Mouse (Mus musculus) midbrain, embryonic 16.5 days (tissue): ENCODE measurements around the gene Osbp. TPM values are rescaled to one million over a fixed set of nuclear protein-coding genes. Genes with fewer than 3 reads are reported as not detected.

Experiments
- ATAC-seq: fragments of 200-750 bp; cut with Nextera tagmentation; 2 replicates; pipeline ENCODE4 v1.8.0; 2017; ENCODE audit warnings: moderate TSS enrichment
- H3K27ac ChIP-seq: fragments of 300-500 bp; sonication (generic); 2 replicates; pipeline ENCODE4 v1.5.1; 2014; ENCODE audit warnings: mild to moderate bottlenecking, low read length, mixed read lengths
- H3K27me3 ChIP-seq: fragments of 300-500 bp; sonication (generic); 2 replicates; pipeline ENCODE4 v1.6.1; 2014; ENCODE audit warnings: low read depth, low read length, mixed read lengths; ENCODE audit not compliant: control insufficient read depth, insufficient read depth
- H3K36me3 ChIP-seq: fragments of 300-500 bp; sonication (generic); 2 replicates; pipeline ENCODE4 v1.6.1; 2014; ENCODE audit warnings: mild to moderate bottlenecking, low read length, moderate library complexity, mixed read lengths; ENCODE audit not compliant: control insufficient read depth, insufficient read depth
- H3K4me1 ChIP-seq: fragments of 300-500 bp; sonication (generic); 2 replicates; pipeline ENCODE4 v1.6.1; 2014; ENCODE audit warnings: mild to moderate bottlenecking, low read length, mixed read lengths; ENCODE audit not compliant: control insufficient read depth, insufficient read depth
- H3K4me2 ChIP-seq: fragments of 300-500 bp; sonication (generic); 2 replicates; pipeline ENCODE4 v1.6.1; 2014; ENCODE audit warnings: mild to moderate bottlenecking, low read length, mixed read lengths
- H3K4me3 ChIP-seq: fragments of 300-500 bp; sonication (generic); 2 replicates; pipeline ENCODE4 v1.5.1; 2014; ENCODE audit warnings: low read depth, mild to moderate bottlenecking, low read length, moderate library complexity, mixed read lengths
- H3K9ac ChIP-seq: fragments of 300-500 bp; sonication (generic); 2 replicates; pipeline ENCODE4 v1.6.1; 2014; ENCODE audit warnings: low read depth, low read length, mixed read lengths
- H3K9me3 ChIP-seq: fragments of 300-500 bp; sonication (generic); replicated peaks from 2 replicates; pipeline ENCODE4 v1.6.1; 2014; ENCODE audit warnings: mild to moderate bottlenecking, low read length, mixed read lengths; ENCODE audit not compliant: control insufficient read depth, poor library complexity, severe bottlenecking
- WGBS: fragments of 180-500 bp; shearing (Covaris S2); extraction: QIAGEN DNeasy Blood & Tissue Kit; methylation state at CpG from one replicate; pipeline ENCODE4 v1.1.7; 2014; 5-methylcytosine and 5-hydroxymethylcytosine counted together
- polyA plus RNA-seq: library from polyadenylated mRNA; unstranded; fragments of >200 nt; fragmentation: Nextera tagmentation; extraction: Ambion mirVana; gene quantifications from 2 replicates; pipeline ENCODE4 v1.2.1, GENCODE M21; 2015

Gene Osbp
- polyA plus RNA-seq, 1 experiment from 2014 or later, result 3.6 TPM

DNA sequence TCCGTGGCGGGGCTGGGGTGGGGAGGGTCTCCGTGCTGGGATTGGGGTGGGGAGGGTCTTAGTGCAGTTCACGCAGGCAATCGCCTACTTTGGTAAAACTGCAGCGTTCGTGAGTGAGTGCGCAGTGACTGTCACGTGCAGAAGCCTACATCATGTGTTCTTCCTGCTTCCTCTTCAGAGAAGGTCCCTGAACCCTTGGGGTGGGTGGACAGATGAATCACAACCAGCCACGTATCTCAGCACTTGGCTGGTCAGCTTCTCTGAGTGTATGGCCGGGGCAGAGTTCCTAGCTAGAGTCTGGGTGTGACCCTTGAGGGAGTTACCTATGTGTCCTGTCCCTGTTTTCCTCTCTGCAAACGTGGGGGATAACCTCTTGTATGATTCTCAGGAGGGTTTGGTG is 47.5 kb downstream of the Osbp start:
- no peak for ATAC-seq
- Histone ChIP-seq H3K9me3 (no peaks in the 10 kb centered on the region), H3K36me3 (no peaks in the 10 kb centered on the region), H3K27me3 (no peaks in the 10 kb centered on the region), H3K4me2 (peak overlapping the region; percentile 77), H3K4me3 (peak overlapping the region; percentile 58), H3K4me1 (0 out of 2 replicates have a peak, but pooled peaks cover 2% of the 10 kb centered on the region), H3K9ac (peak overlapping the region; percentile 53), H3K27ac (no peak overlapping the region)
- WGBS, result 0% methylated on average over 12 of the region's 12 CpGs

GRCm38 (mm10) chr19:12015708-12016107 is 50.0 kb downstream of the Osbp start:
- H3K36me3 ChIP-seq, result no peaks in the 10 kb centered on the region
- no peak overlapping the region for H3K4me3 ChIP-seq
- no peaks in the 10 kb centered on the region for H3K9me3 ChIP-seq
- H3K4me1 ChIP-seq, result 0 out of 2 replicates have a peak, but pooled peaks cover 2% of the 10 kb centered on the region
- no peaks in the 10 kb centered on the region for H3K27me3 ChIP-seq
- no peak overlapping the region for H3K4me2 ChIP-seq
- no peak overlapping the region for H3K27ac ChIP-seq
- WGBS, result 73% methylated on average over 8 of the region's 8 CpGs
- no peak overlapping the region for H3K9ac ChIP-seq
- ATAC-seq, result no peak

- Histone ChIP-seq H3K36me3 (no peaks in the 10 kb centered on the region), H3K4me1 (0 out of 2 replicates have a peak, but pooled peaks cover 2% of the 10 kb centered on the region), H3K27ac (no peak overlapping the region), H3K9me3 (no peaks in the 10 kb centered on the region), H3K27me3 (no peaks in the 10 kb centered on the region), H3K9ac (no peak overlapping the region), H3K4me2 (no peak overlapping the region), H3K4me3 (no peak overlapping the region)
- no peak for ATAC-seq
- 67% methylated on average over 4 of the region's 4 CpGs for WGBS
These were observed 50.5 kb downstream of the Osbp start for GRCm38 (mm10) chr19:12016192-12016591.

DNA sequence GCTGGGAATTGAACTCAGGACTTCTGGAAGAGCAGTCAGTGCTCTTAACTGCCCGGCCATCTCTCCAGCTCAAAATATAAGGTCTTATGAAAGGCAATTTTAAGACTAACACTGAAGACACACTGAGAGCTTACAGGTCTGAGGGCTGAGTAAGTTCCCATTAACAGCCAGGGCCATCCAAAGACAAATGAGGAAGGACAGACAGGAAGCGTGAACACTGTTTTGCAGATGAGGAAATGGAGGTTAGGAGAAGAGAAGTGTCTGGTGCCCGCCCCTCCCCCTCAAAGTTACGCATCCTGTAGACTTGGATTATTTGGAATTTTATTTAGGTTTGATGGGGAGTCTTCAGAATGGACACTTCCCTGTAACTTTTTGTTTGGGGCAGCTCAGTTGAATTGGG is 58.4 kb downstream of the Osbp start:
- no peak overlapping the region for H3K9ac ChIP-seq
- no peaks in the 10 kb centered on the region for H3K4me1 ChIP-seq
- H3K36me3 ChIP-seq, result no peaks in the 10 kb centered on the region
- no peaks in the 10 kb centered on the region for H3K9me3 ChIP-seq
- WGBS, result 85% methylated on average over 4 of the region's 4 CpGs
- no peak overlapping the region for H3K4me3 ChIP-seq
- ATAC-seq, result no peak
- H3K4me2 ChIP-seq, result no peak overlapping the region
- H3K27ac ChIP-seq, result no peak overlapping the region
- H3K27me3 ChIP-seq, result no peaks in the 10 kb centered on the region

GRCm38 (mm10) chr19:12025333-12025732 is 59.6 kb downstream of the Osbp start:
- 89% methylated on average over 3 of the region's 3 CpGs for WGBS
- Histone ChIP-seq H3K4me3 (no peak overlapping the region), H3K4me2 (no peak overlapping the region), H3K4me1 (no peaks in the 10 kb centered on the region), H3K9ac (no peak overlapping the region), H3K36me3 (no peaks in the 10 kb centered on the region), H3K9me3 (no peaks in the 10 kb centered on the region), H3K27me3 (no peaks in the 10 kb centered on the region), H3K27ac (no peak overlapping the region)
- no peak for ATAC-seq

- Histone ChIP-seq H3K27me3 (no peaks in the 10 kb centered on the region), H3K9me3 (no peaks in the 10 kb centered on the region), H3K27ac (no peak overlapping the region), H3K9ac (no peak overlapping the region), H3K4me1 (no peaks in the 10 kb centered on the region), H3K4me2 (no peak overlapping the region), H3K36me3 (no peaks in the 10 kb centered on the region), H3K4me3 (no peak overlapping the region)
- ATAC-seq, result no peak
- 97% methylated on average over 2 of the region's 2 CpGs for WGBS
These were observed 60.9 kb downstream of the Osbp start for GRCm38 (mm10) chr19:12026606-12027005.

DNA sequence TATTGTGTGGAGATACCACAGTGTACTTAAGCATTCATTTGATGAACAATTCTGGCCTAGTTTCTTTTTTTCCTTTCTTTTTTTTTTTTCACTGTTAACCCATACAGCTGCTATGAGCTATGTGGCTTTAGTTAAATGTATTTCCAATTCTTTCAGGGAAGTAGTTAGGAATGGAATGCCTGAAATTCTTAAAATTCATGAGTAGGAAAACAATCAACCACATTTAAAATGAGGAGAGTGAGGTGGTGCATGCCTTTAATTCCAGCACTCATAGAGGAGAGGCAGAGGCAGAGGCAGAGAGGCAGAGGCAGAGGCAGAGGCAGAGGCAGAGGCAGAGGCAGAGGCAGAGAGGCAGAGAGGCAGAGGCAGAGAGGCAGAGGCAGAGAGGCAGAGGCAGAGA is 72.0 kb downstream of the Osbp start:
- Histone ChIP-seq H3K4me1 (no peaks in the 10 kb centered on the region), H3K9ac (no peak overlapping the region), H3K27me3 (no peaks in the 10 kb centered on the region), H3K36me3 (no peaks in the 10 kb centered on the region), H3K9me3 (no peaks in the 10 kb centered on the region), H3K4me2 (no peak overlapping the region), H3K27ac (no peak overlapping the region), H3K4me3 (no peak overlapping the region)
- no peak for ATAC-seq

GRCm38 (mm10) chr19:12041217-12041616 is 75.5 kb downstream of the Osbp start, which contains the start of gene Olfr1423:
Gene Olfr1423 (minus strand): TSS chr19:12041317.
- Histone ChIP-seq H3K27me3 (no peaks in the 10 kb centered on the region), H3K4me2 (no peak within 1 kb of the TSS), H3K9me3 (no peaks in the 10 kb centered on the region), H3K9ac (no peak within 1 kb of the TSS), H3K4me1 (no peaks in the 10 kb centered on the region), H3K36me3 (no peaks in the 10 kb centered on the region), H3K27ac (no peak within 1 kb of the TSS), H3K4me3 (no peak within 1 kb of the TSS)
- no peak for ATAC-seq
- WGBS, result 65% methylated on average over 2 of the region's 2 CpGs

DNA sequence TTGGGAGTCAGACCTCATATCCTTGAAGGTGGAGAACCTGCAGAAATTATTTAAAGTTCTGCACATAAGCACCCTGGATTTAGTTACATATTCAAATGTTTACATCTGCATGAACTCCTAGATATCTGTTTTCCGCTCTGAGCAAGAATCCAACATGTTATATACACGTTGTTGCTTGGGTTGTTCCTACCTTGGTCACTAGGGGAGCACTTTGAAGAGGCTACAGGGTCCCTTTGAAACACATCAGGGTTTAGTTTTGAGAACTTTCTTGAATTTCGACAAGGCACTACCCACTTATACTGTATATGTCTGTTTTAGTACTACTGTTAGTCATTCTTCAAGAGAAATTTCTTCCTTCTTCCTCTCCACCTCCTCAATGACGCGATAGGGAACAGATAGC is 77.4 kb downstream of the Osbp start:
- Histone ChIP-seq H3K4me2 (no peak overlapping the region), H3K27ac (no peak overlapping the region), H3K27me3 (no peaks in the 10 kb centered on the region), H3K9ac (no peak overlapping the region), H3K4me1 (no peaks in the 10 kb centered on the region), H3K4me3 (no peak overlapping the region), H3K9me3 (no peaks in the 10 kb centered on the region), H3K36me3 (no peaks in the 10 kb centered on the region)
- 92% methylated on average over 5 of the region's 5 CpGs for WGBS
- no peak for ATAC-seq
